Mouse (Mus musculus) cortical plate, adult 2 months (tissue): Measurements from ENCODE around the gene Kif3b. TPM values are rescaled to one million over a fixed set of nuclear protein-coding genes. Genes with fewer than 3 reads are reported as not detected.
A peak's percentile ranks its signal among the peaks of the same experiment; 100 is the strongest.
"Not testable (repeated sequence)": the region's sequence is repeated elsewhere in the genome, so short reads cannot be mapped to it uniquely, and the experiment has no call there.

Experiments used
- H3K27ac ChIP-seq: fragments of 200-500 bp; 2 replicates; pipeline ENCODE4 v1.5.1; 2012; ENCODE audit warnings: low read length, control low read depth, inconsistent platforms; ENCODE audit not compliant: insufficient read depth
- H3K4me1 ChIP-seq: fragments of 200-500 bp; 2 replicates; pipeline ENCODE4 v1.6.1; 2011; ENCODE audit warnings: low read length; ENCODE audit not compliant: control insufficient read depth, insufficient read depth
- H3K4me3 ChIP-seq: fragments of 200-500 bp; 2 replicates; pipeline ENCODE4 v1.5.1; 2011; ENCODE audit warnings: mild to moderate bottlenecking, low read length, control low read depth; ENCODE audit not compliant: insufficient read depth
- CTCF ChIP-seq: fragments of 200-500 bp; IDR thresholded peaks from 2 replicates; pipeline ENCODE4 v1.5.1; 2011; ENCODE audit warnings: mild to moderate bottlenecking, control low read depth, low read length; ENCODE audit not compliant: insufficient read depth; ENCODE audit errors: extremely low read depth
- POLR2A ChIP-seq: fragments of 200-500 bp; IDR thresholded peaks from 2 replicates; pipeline ENCODE4 v1.6.1; 2011; ENCODE audit warnings: mild to moderate bottlenecking, low read length, control low read depth; ENCODE audit not compliant: insufficient read depth; ENCODE audit errors: extremely low read depth
- polyA plus RNA-seq: library from polyadenylated mRNA; depleted of rRNA; stranded (reverse); fragments of >200 nt; gene quantifications from 2 replicates; pipeline ENCODE4 v1.2.3, GENCODE M21; 2012; rRNA removed

Kif3b gene
- 34.3 and 34.6 TPM in 2 replicates for polyA plus RNA-seq

DNA sequence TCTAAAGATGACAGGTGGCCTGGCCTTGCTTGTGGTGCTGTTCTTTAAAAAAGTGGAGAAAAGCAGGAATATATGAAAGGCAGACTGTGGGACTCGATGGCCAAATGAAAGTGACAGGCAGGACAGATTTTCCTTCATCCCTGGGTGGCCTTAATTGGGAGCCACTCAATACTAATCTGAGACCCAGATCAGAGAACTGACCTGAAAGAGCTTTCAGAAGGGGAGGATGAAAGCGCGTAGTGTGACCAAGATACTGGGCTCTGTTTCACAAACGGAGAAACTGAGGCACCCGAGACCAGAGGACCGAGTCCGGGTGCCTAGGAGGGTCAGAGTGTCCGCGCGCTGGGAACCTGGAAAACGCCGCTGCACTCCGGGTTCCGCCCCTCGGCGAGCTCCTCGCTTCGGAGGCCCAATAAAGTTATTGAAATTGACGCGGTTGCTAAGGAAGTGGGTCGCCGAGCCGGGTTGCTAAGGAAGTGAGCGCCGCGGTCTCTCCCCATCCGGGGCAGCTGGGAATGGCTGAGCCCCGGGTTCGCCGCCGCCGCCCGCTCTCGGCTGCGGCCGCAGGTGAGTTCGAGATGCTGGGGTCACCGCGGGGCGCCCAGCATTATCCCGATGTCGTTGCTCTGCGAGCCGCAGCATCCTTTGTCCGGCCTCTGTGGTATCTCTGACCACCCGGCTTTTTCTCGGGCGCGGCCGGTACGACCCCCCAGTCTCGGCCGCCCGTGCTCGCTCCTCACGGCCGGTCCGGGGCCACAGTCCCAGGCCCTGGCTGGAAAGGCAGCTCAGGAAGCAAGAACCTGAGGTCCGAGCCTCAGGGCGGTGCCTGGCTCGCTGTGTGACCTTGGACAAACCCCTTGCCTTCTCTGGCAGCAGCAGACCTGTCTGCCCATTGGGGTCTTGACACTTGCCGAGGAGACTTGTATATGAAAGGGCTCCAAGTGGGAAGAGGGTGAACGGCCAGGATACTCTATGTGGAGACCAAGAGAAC, at the start of gene Kif3b:
Gene Kif3b, plus strand, starts transcription at position 476 of the 991 bp plus-strand sequence.
- no peak for TF ChIP-seq CTCF
- peak; percentile 59 for TF ChIP-seq POLR2A
- Histone ChIP-seq H3K27ac (0 out of 2 replicates have a peak within 1 kb of the TSS, but pooled peaks have one; percentile 48), H3K4me3 (peak within 1 kb of the TSS; percentile 95), H3K4me1 (peaks cover 9% of the 10 kb centered on the region)

DNA sequence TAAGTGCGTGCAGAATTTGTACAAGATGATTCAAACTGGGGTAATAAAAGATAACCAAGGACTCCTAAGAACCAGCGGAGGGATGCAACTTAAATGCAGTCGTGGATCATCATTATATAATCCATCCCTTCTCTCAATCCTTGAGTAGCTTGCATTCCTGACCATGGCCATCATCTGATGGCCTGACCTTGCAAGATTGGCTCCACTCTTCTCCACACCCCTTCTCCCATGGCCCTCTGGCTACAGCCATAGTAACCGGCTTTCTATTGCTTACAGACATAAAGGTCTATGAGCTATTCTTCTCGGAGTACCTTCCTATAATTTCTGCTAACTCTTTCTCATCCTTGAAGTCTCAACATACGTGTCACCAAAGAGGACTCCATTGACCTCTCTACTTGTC, 49.1 kb upstream of the Kif3b start:
- Histone ChIP-seq H3K4me1 (peaks cover 9% of the 10 kb centered on the region), H3K4me3 (peak overlapping the region; percentile 96; the same call in 1 of the 2 replicates), H3K27ac (no peak overlapping the region)
- TF ChIP-seq CTCF (no peak), POLR2A (no peak)

DNA sequence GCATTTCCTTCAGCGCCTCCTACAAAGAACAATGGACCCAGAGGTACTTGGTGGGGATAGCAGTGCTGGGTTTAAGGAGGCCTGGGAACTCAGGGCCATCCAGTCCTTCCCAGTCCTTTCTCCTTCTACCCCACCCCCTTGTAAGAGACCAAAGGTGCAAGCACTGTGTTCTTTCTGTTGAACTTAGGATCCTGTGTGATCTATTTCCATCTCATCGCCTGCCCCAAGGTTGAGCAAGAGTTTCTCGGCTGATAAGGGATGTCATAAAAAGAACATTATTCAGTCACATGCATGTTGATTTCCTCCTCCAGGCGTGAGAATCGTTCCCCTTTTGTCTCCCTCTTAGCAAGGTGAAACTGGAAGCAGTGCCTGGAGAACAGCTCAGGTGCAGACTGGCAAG, 41.5 kb upstream of the Kif3b start:
- Histone ChIP-seq H3K4me3 (no peak overlapping the region), H3K4me1 (no peaks in the 10 kb centered on the region), H3K27ac (no peak overlapping the region)
- no peak for TF ChIP-seq CTCF
- TF ChIP-seq POLR2A: no peak

DNA sequence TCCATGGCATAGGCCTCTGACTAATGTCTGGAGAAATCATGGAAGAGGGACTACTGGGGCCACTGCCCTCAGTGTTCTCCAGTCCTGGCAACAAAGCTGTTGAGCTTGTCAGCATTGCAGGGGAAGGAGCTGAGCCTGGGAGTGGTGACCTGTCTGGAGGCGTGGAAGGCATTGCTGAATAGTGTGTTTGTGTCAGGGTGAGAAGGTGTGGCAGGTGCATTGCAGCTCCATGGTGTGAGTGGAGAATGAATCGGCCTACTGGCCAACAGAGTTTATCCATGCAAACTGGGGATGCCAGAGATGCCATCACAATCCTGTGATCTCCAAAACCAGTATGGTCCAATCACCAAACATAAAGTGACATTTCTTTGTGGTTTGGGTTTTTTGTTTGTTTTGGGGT, 34.6 kb upstream of the Kif3b start:
- Histone ChIP-seq H3K4me3 (no peak overlapping the region), H3K4me1 (no peaks in the 10 kb centered on the region), H3K27ac (no peak overlapping the region)
- no peak for TF ChIP-seq CTCF
- no peak for TF ChIP-seq POLR2A

DNA sequence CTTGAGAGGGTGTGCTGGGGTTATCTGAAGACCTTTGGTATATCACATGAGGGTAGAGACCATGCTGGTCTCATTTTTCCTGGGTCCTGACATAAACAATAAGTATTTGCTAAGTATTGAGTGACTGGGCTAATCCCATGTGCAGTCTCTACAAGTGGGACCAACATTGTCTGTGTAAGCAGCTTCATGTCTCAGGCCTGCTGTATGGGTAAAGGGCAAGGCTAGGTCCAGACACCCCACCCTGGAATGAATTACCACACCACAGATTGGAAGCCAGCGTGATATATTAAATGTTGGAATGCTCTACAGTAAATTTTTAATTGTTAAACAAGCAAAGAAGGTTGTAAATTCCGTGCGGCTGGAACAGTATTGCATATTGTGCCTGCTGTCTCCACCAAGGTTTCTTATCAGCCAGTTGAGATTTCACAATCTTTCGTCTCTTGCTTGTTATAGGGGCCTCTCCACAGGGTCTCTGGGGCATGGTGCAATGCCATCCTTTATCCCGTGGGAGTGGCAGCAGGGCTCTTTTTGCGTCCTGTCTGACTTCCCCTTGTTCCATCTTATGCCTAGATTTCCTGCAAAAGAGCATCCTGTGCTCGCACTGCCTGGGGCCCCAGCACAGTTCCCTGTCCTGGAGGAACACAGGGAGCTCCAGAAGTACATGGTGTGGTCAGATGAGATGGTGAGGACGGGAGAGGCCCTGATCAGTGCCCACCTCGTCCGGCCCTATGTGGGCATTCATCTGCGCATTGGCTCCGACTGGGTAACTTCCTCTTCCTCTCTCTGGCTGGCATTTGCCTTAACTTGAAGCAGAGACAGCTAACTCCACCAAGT, 32.0 kb upstream of the Kif3b start:
- TF ChIP-seq POLR2A (no peak), CTCF (no peak)
- no peak overlapping the region for H3K27ac ChIP-seq
- H3K4me3 ChIP-seq: no peak overlapping the region
- H3K4me1 ChIP-seq: no peaks in the 10 kb centered on the region

DNA sequence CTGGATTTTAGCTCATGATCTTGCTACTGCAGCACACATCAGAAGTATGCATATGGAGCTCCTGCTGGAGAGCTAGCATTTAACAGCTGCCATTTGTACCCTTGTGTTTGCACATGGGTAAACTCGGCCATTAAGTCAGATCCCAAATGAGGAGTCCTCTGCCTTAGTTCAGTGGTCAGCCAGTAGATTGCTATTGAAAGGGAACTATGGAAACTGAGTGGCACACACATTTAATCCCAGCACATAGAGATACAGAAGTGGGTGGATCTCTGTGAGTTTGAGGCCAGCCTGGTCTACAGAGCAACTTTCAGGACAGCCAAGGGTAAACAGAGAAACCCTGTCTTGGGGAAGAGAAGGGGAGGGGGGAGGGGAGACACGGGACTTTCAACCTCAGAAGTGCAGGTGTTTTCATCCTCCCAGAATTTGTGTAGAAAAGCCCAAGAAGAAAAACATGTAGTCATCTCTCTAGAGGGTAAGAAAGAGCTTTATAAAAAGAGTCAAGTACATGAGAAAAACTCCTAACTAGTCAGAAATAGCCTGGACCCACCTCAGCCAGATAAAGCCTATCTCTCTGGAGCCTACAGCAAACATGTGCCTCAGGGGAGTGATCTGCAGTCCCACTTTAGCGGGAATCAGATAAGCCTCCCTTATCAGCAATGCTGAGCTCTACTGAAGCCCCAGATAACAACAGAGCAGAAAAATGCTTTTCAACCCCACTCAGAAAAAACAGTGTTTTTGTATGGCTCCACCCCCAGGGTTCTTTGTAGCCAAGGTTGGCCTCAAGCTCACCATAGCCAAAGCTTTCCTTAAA, 31.1 kb upstream of the Kif3b start:
- no peak for TF ChIP-seq POLR2A
- no peak for TF ChIP-seq CTCF
- Histone ChIP-seq H3K27ac (no peak overlapping the region), H3K4me1 (no peaks in the 10 kb centered on the region), H3K4me3 (no peak overlapping the region)

DNA sequence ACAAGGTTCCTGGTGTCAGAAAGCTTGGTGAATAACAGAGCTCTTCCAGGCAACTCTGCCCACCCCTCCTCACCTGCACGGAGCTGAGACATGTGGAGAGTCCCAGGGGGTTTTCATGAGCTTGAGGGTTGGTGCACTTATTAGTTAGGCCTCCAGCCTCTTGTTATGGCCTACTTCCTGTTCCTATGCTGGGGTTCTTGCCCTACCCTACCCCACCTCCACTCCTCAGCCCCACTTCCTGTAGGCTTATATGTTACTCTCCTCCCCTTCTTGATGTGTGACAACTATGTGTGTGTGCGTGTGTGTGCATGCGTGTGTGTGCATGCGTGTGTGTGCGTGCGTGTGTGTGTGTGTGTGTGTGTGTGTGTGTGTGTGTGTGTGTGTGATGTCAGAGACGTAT, 28.2 kb upstream of the Kif3b start:
- TF ChIP-seq POLR2A (no peak), CTCF (no peak)
- Histone ChIP-seq H3K27ac (no peak overlapping the region), H3K4me3 (no peak overlapping the region), H3K4me1 (peaks cover 2% of the 10 kb centered on the region)

DNA sequence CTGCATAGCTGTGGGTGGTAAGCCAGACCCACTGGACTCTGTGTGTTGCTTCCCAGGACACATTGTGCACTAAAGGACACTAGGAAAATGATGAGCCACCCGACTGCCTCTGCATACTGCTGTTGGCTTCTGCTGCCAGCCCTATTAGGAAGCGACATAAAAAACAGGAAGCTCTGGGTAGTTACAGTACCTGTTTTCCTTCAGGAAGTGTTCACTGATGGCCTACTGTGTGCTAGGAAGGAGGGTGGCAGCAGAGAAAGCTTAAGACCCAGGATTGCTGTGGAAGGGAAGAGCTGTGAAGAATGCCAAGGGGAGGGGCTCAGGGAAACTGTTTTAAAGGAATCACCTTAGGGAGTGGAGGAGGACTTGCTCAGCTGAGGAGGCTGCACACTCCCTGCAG, 23.9 kb upstream of the Kif3b start:
- Histone ChIP-seq H3K4me3 (no peak overlapping the region), H3K27ac (no peak overlapping the region)
- TF ChIP-seq CTCF: no peak
- TF ChIP-seq POLR2A: no peak

GRCm38 (mm10) chr2:153270231-153270915, 20.8 kb upstream of the Kif3b start:
- H3K4me3 ChIP-seq, H3K27ac ChIP-seq, H3K4me1 ChIP-seq: not testable (repeated sequence)

More for the DNA sequence above, 23.9 kb upstream of the Kif3b start:
- H3K4me1 ChIP-seq: peaks cover 2% of the 10 kb centered on the region

GRCm38 (mm10) chr2:153274200-153274918, 16.9 kb upstream of the Kif3b start:
- not testable (repeated sequence) for H3K4me3 ChIP-seq, H3K27ac ChIP-seq, H3K4me1 ChIP-seq
